Mouse (Mus musculus): ENCODE measurements around the gene Npnt.

Gene Npnt

GRCm38 (mm10) chr3:132855458-132856212, 94.5 kb downstream of the Npnt start:
- DNase-seq (ENCODE audit: low read depth) = peak; percentile 54

GRCm38 (mm10) chr3:132854271-132854670, 95.8 kb downstream of the Npnt start:
- DNase-seq (ENCODE audit: low read depth) = no peak

GRCm38 (mm10) chr3:132851841-132852728, 98.0 kb downstream of the Npnt start:
- DNase-seq (ENCODE audit: low read depth) = no peak

GRCm38 (mm10) chr3:132851417-132851816, 98.7 kb downstream of the Npnt start:
- no peak for DNase-seq (ENCODE audit: low read depth)

- no peak for DNase-seq (ENCODE audit: low read depth)
These were observed 99.7 kb downstream of the Npnt start for GRCm38 (mm10) chr3:132850431-132850830.

- no peak for DNase-seq (ENCODE audit: low read depth)
These were observed 100.4 kb downstream of the Npnt start for GRCm38 (mm10) chr3:132849669-132850068.

GRCm38 (mm10) chr3:132842676-132843075, 107.4 kb downstream of the Npnt start:
- no peak for DNase-seq (ENCODE audit: low read depth)

GRCm38 (mm10) chr3:132839516-132839915, 110.6 kb downstream of the Npnt start:
- DNase-seq (ENCODE audit: low read depth) = no peak

GRCm38 (mm10) chr3:132838656-132839417, 111.3 kb downstream of the Npnt start:
- no peak for DNase-seq (ENCODE audit: low read depth)

- no peak for DNase-seq (ENCODE audit: low read depth)
These were observed 113.0 kb downstream of the Npnt start for GRCm38 (mm10) chr3:132837134-132837533.

- DNase-seq (ENCODE audit: low read depth) = no peak
These were observed 114.8 kb downstream of the Npnt start for GRCm38 (mm10) chr3:132835118-132835794.

Data from NIH3T3 (cell line).